9 mouse cellular contexts compared by ENCODE assay signal in the genomic region with DNA sequence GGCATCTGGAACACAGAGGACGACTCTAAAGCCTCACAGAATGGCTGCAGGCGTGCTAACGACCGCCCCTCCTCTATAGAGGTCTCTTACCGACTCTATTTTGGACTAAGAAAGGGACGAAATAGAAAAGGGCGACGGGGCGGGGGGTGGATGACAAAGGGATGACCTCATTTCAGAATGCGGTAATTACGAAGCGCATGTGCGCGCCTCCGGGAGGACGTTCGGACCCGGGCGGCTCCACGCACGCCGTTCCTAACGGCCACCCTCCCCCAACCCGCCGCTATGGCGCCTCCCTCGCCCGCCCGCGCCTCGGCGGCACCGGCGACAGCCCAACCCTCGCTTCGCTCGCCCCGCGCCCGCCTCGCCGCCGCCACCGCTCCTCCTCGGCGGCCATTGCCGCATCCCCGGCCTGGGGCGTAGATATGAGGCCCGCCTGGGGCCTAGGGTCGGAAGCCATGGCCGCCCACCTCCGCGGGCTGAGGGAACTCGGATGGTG. TPM values are rescaled to one million over a fixed set of nuclear protein-coding genes. Genes with fewer than 3 reads are reported as not detected.
A peak's percentile ranks its signal among the peaks of the same experiment; 100 is the strongest.
DNase-seq lines count a peak whose midpoint lies in the region; ATAC-seq and TF ChIP-seq lines count a peak whose summit lies in the region.
"Had no signal": no experiment of that assay in that cellular context is flagged by ENCODE, and none has a peak within 500 bp of the region (broad histone marks: within the 10 kb centered on the region; RNA-seq: fewer than 3 reads in every experiment).

No protein-coding gene starts in this region.

- peak overlapping the region; percentile 100 for H3K9ac ChIP-seq in forebrain, postnatal 0 days
- peak overlapping the region; percentile 100 for H3K9ac ChIP-seq in hindbrain, embryonic 15.5 days

- H3K4me2 ChIP-seq in forebrain, postnatal 0 days (ENCODE audit: low read depth): peak overlapping the region; percentile 52
- H3K4me2 ChIP-seq in hindbrain, embryonic 15.5 days: peak overlapping the region; percentile 61

- no peak for TF ChIP-seq CTCF in forebrain, postnatal 0 days (IDR thresholded peaks at IDR 0.05; ENCODE audit: low read depth)
- no peak for TF ChIP-seq CTCF in left cerebral cortex, adult 2 months (IDR thresholded peaks at IDR 0.05)

- peak; percentile 56 for DNase-seq in layer of hippocampus, adult 11-12 months (ENCODE audit: low spot score)
- no peak for DNase-seq in layer of hippocampus, adult 9-10 months (ENCODE audit: low spot score)
- DNase-seq in cerebellum, adult 8-10 months: peak; percentile 69
- DNase-seq in forebrain, postnatal 0 days: peak; percentile 80
- DNase-seq in left cerebral cortex, adult 2 months (ENCODE audit: extremely low spot score in 1 of 2, low spot score in 2 of 2): peak; percentile 69 to 73
- DNase-seq in lung, postnatal 25 days (ENCODE audit: low spot score): peak; percentile 52
- peak; percentile 76 for DNase-seq in right cerebral cortex, postnatal 14 days

- H3K9me3 ChIP-seq in forebrain, postnatal 0 days (ENCODE audit: low read length): no peaks in the 10 kb centered on the region
- no peaks in the 10 kb centered on the region for H3K9me3 ChIP-seq in hindbrain, embryonic 15.5 days

- WGBS in forebrain, postnatal 0 days: 3% methylated on average over 50 of the region's 55 CpGs
- WGBS in hindbrain, embryonic 15.5 days: under 1% methylated on average over 55 of the region's 55 CpGs

- intact Hi-C loops in left cerebral cortex, adult 2 months (cut with DNase I): loop anchor here (2.0 kb wide), 3 partner anchors 41 to 145 kb away; partner anchors contain the start of genes Dync1h1, Mok and Wdr20

- ATAC-seq in forebrain, postnatal 0 days: peak; percentile 70
- ATAC-seq in hindbrain, embryonic 15.5 days (ENCODE audit: low FRiP score, low read depth): peak; percentile 74

- peaks cover 28% of the 10 kb centered on the region for H3K36me3 ChIP-seq in forebrain, postnatal 0 days (ENCODE audit: insufficient read depth)
- peaks cover 27% of the 10 kb centered on the region for H3K36me3 ChIP-seq in hindbrain, embryonic 15.5 days

- peak overlapping the region; percentile 99 for H3K27ac ChIP-seq in forebrain, postnatal 0 days (ENCODE audit: low read depth, low read length)
- peak overlapping the region; percentile 99 for H3K27ac ChIP-seq in hindbrain, embryonic 15.5 days (replicated peaks)
- H3K27ac ChIP-seq in left cerebral cortex, adult 2 months: peak overlapping the region; percentile 99

- H3K27me3 ChIP-seq in forebrain, postnatal 0 days (ENCODE audit: insufficient read depth, low read length): no peaks in the 10 kb centered on the region; the same call in 1 of the 2 replicates
- no peaks in the 10 kb centered on the region for H3K27me3 ChIP-seq in hindbrain, embryonic 15.5 days

- H3K4me1 ChIP-seq in forebrain, postnatal 0 days (ENCODE audit: insufficient read depth): peaks cover 7% of the 10 kb centered on the region
- peaks cover 14% of the 10 kb centered on the region for H3K4me1 ChIP-seq in hindbrain, embryonic 15.5 days (replicated peaks)

- peak overlapping the region; percentile 99 for H3K4me3 ChIP-seq in forebrain, postnatal 0 days (ENCODE audit: low read depth, low read length)
- H3K4me3 ChIP-seq in hindbrain, embryonic 15.5 days: peak overlapping the region; percentile 99
- peak overlapping the region; percentile 97 for H3K4me3 ChIP-seq in left cerebral cortex, adult 2 months

RNA-seq across cellular contexts. Expression of gene Hsp90aa1, which starts 6.8 kb away (rescaled TPM):
- total RNA-seq in forebrain, postnatal 0 days (2014; rRNA removed): 703 and 720 TPM in 2 replicates
- 1,123 and 1,324 TPM in 2 replicates for polyA plus RNA-seq in forebrain, postnatal 0 days (2015; fragmentation: Nextera tagmentation; extraction: Ambion mirVana)
- 1,417 and 1,497 TPM in 2 replicates for polyA plus RNA-seq in hindbrain, embryonic 15.5 days (2015; fragmentation: Nextera tagmentation; extraction: Ambion mirVana)
- total RNA-seq in left cerebral cortex, adult 2 months (2021): 1,000 to 10,000 TPM in 1 of 2 experiments, 100 to 1,000 TPM in 1; 993 to 1,084 TPM

RNA-seq across cellular contexts. Expression of gene 1700001K19Rik, which starts 13.3 kb away (rescaled TPM):
- total RNA-seq in forebrain, postnatal 0 days (2014; rRNA removed): not detected in 2 replicates
- polyA plus RNA-seq in forebrain, postnatal 0 days (2015; fragmentation: Nextera tagmentation; extraction: Ambion mirVana): not detected in 2 replicates
- 0.43 and 0.49 TPM in 2 replicates for polyA plus RNA-seq in hindbrain, embryonic 15.5 days (2015; fragmentation: Nextera tagmentation; extraction: Ambion mirVana)
- total RNA-seq in left cerebral cortex, adult 2 months (2021): not detected
- total RNA-seq: neutrophil, adult 5-6 weeks had no signal

RNA-seq across cellular contexts. Expression of gene Wdr20, which starts 42.0 kb away (rescaled TPM):
- 33.3 and 40.3 TPM in 2 replicates for total RNA-seq in forebrain, postnatal 0 days (2014; rRNA removed)
- polyA plus RNA-seq in forebrain, postnatal 0 days (2015; fragmentation: Nextera tagmentation; extraction: Ambion mirVana): 12.3 and 17.0 TPM in 2 replicates
- 24.4 and 25.0 TPM in 2 replicates for polyA plus RNA-seq in hindbrain, embryonic 15.5 days (2015; fragmentation: Nextera tagmentation; extraction: Ambion mirVana)
- total RNA-seq in left cerebral cortex, adult 2 months (2021): 10 to 100 TPM; 41.1 to 45.4 TPM
